Mouse (Mus musculus): ENCODE data around the gene Dnah2.

DNA sequence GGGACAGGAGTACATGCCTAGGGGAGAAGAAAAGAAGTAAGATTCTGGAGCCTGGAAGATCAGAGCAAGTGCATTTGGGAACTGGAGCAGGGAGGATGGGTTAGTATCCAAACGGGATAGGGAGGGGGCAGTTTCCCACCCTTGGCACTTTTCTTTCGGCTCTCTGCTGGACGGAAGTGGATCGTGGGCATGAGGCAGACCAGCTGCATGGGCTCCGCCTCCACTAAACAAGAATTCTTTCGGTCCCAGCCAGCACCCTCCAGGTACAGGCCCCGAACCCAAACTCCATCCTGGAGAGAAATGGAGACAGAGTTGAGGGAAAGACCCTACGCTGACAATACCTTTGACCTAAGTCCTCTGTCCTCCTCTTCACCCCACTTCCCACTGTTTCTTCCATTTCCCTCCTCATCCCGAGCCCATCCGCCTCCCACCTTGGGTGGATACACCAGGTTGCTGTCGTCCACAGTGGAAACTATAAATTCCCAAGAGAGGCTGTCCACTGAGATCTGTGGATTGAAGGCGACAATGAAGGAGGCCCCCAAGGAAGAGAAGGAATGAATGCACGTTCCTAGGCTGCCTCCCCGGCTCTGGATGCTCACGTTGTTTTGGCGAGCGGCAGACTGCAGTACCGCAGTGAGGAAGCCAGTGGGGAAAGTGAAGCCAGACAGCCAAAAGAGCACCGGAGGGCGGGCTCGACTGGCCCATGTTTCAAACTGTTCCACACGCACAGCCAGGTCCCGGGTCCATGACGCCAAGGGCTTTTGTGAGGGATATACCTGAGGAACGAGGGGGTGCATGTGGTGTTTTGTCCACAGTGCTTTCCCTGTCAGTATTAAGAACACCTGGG lies 127.6 kb downstream of the Dnah2 start:
- TF ChIP-seq POLR2A (IDR thresholded peaks at IDR 0.05; ENCODE audit: insufficient read depth, low read depth, low read length): no peak
- TF ChIP-seq CTCF (IDR thresholded peaks at IDR 0.05): no peak

Measured in heart, adult 2 months (tissue).